Mouse (Mus musculus) megakaryocyte, embryonic 14.5 days (primary cell): ENCODE data around the gene Igf2bp3.
"Not testable (repeated sequence)": the region's sequence is repeated elsewhere in the genome, so short reads cannot be mapped to it uniquely, and the experiment has no call there.

Experiments used
- FLI1 ChIP-seq: IDR thresholded peaks from 2 replicates; pipeline ENCODE4 v1.6.1; 2012; ENCODE audit warnings: low read length, inconsistent platforms, mixed read lengths
- GATA1 ChIP-seq: IDR thresholded peaks from 3 replicates; pipeline ENCODE4 v1.6.1; 2012; ENCODE audit warnings: mixed read lengths, low read length, inconsistent platforms, borderline replicate concordance

DNA sequence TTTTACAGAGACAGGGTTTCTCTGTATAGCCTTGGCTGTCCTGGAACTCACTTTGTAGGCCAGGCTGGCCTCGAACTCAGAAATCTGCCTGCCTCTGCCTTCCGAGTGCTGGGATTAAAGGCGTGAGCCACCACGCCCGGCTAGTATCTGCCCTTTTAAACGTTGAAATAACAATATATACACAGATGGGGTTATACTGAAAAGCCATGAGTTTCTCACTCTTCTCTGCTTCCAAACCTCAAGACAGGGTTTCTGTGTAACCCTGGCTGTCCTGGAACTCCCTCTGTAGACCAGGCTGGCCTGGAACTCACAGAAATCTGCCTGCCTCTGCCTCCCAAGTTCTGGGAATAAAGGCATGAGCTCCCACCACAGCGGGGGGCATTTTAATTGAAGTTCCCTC is 49.7 kb upstream of the Igf2bp3 start:
- TF ChIP-seq GATA1, FLI1: not testable (repeated sequence)
